Mouse (Mus musculus) erythroblast, embryonic 14.5 days (primary cell): ENCODE results near the gene Kcne1.

Experiments
- GATA1 ChIP-seq: IDR thresholded peaks from 2 replicates; pipeline ENCODE4 v1.6.1; 2012; ENCODE audit warnings: low read length, inconsistent platforms, mixed read lengths
- TAL1 ChIP-seq: IDR thresholded peaks from 3 replicates; pipeline ENCODE4 v1.6.1; 2012; ENCODE audit warnings: low read length, inconsistent platforms, mixed read lengths

GRCm38 (mm10) chr16:92327911-92328310 is 31.4 kb downstream of the Kcne1 start:
- TF ChIP-seq GATA1 = no peak
- TF ChIP-seq TAL1 = no peak
